Mouse (Mus musculus) embryonic facial prominence, embryonic 14.5 days (tissue): ENCODE measurements around the gene Ugt1a9. TPM values are rescaled to one million over a fixed set of nuclear protein-coding genes. Genes with fewer than 3 reads are reported as not detected.

ENCODE experiments used
- ATAC-seq: fragments of 200-750 bp; cut with Nextera tagmentation; 2 replicates; pipeline ENCODE4 v1.8.0; 2017; ENCODE audit warnings: low read depth, moderate number of reproducible peaks, moderate TSS enrichment
- DNase-seq: peaks from one replicate; pipeline ENCODE4 v3.0.0-alpha.2; 2015; ENCODE audit warnings: low spot score
- H3K27ac ChIP-seq: fragments of 300-500 bp; sonication (generic); replicated peaks from 2 replicates; pipeline ENCODE4 v1.5.1; 2014; ENCODE audit warnings: low read depth, mild to moderate bottlenecking, low read length, moderate library complexity
- H3K27me3 ChIP-seq: fragments of 300-500 bp; sonication (generic); replicated peaks from 2 replicates; pipeline ENCODE4 v1.6.1; 2014; ENCODE audit warnings: low read length; ENCODE audit not compliant: control insufficient read depth, insufficient read depth
- H3K36me3 ChIP-seq: fragments of 300-500 bp; sonication (generic); 2 replicates; pipeline ENCODE4 v1.6.1; 2014; ENCODE audit warnings: low read length, mixed read lengths; ENCODE audit not compliant: control insufficient read depth, insufficient read depth
- H3K4me1 ChIP-seq: fragments of 300-500 bp; sonication (generic); 2 replicates; pipeline ENCODE4 v1.6.1; 2014; ENCODE audit warnings: antibody characterized with exemption, low read length; ENCODE audit not compliant: control insufficient read depth, insufficient read depth
- H3K4me2 ChIP-seq: fragments of 300-500 bp; sonication (generic); 2 replicates; pipeline ENCODE4 v1.6.1; 2014; ENCODE audit warnings: low read depth, mild to moderate bottlenecking, low read length, moderate library complexity, mixed read lengths
- H3K4me3 ChIP-seq: fragments of 300-500 bp; sonication (generic); 2 replicates; pipeline ENCODE4 v1.5.1; 2014; ENCODE audit warnings: low read depth, mild to moderate bottlenecking, low read length
- H3K9ac ChIP-seq: fragments of 300-500 bp; sonication (generic); 2 replicates; pipeline ENCODE4 v1.6.1; 2014; ENCODE audit warnings: low read depth, mild to moderate bottlenecking, low read length, moderate library complexity, mixed read lengths
- H3K9me3 ChIP-seq: fragments of 300-500 bp; sonication (generic); 2 replicates; pipeline ENCODE4 v1.6.1; 2016; ENCODE audit warnings: low read length; ENCODE audit not compliant: control insufficient read depth
- WGBS: fragments of 180-500 bp; shearing (Covaris S2); extraction: QIAGEN DNeasy Blood & Tissue Kit; methylation state at CpG from one replicate; pipeline ENCODE4 v1.1.7; 2014; 5-methylcytosine and 5-hydroxymethylcytosine counted together
- polyA plus RNA-seq: library from polyadenylated mRNA; unstranded; fragments of >200 nt; fragmentation: Nextera tagmentation; extraction: Ambion mirVana; gene quantifications from 2 replicates; pipeline ENCODE4 v1.2.1, GENCODE M21; 2014

Ugt1a9 gene
- polyA plus RNA-seq, 1 experiment from 2014 or later = not detected

DNA sequence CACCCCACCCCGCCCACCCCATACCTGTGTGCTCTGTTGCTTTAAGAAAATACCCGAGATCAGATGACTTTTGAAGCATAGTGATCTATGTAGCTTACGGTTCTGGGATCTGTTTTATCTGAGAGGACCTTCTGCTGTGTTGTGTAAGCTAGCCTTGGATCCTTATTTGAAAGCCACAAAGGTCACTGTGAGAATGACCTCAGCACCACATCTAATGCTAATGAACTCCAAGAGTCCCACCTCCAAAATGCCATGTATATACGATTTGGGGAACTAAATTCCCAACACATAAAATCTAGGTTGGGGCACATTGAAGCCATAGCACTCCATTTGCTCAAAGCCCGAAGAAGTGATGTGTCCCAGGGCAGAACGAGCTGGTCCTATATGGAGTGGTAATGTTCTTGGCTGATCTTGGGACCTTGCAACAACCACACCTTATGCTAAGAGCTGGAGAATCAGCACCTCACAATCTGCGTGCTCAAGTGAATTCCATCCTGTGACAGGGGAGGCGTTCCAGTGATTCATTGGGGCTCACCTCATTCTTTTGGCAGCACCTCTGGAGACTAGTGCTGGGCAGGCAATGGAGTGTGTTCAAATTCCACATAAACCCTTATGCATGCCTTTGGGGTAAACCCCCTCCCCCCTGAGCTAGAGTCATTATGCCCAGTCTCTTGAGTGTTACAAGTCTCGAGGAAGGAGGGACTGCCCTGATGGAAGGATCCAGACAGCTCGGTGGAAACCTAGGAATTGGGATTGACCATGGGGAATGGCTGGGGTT, 186.5 kb downstream of the Ugt1a9 start:
- H3K27ac ChIP-seq = no peak overlapping the region
- no peaks in the 10 kb centered on the region for H3K27me3 ChIP-seq
- no peak overlapping the region for H3K4me3 ChIP-seq
- 76% methylated on average over 10 of the region's 10 CpGs for WGBS
- no peak overlapping the region for H3K4me2 ChIP-seq
- no peak for DNase-seq
- H3K36me3 ChIP-seq = peaks cover 28% of the 10 kb centered on the region
- ATAC-seq = no peak
- peaks cover 45% of the 10 kb centered on the region for H3K9me3 ChIP-seq
- no peak overlapping the region for H3K9ac ChIP-seq
- no peaks in the 10 kb centered on the region for H3K4me1 ChIP-seq

- Histone ChIP-seq H3K4me1 (no peaks in the 10 kb centered on the region), H3K27ac (no peak overlapping the region), H3K4me2 (no peak overlapping the region), H3K36me3 (peaks cover 34% of the 10 kb centered on the region), H3K9me3 (peaks cover 39% of the 10 kb centered on the region), H3K4me3 (no peak overlapping the region), H3K27me3 (no peaks in the 10 kb centered on the region), H3K9ac (no peak overlapping the region)
- no peak for ATAC-seq
- DNase-seq = no peak
- 82% methylated on average over 6 of the region's 6 CpGs for WGBS
Observed at GRCm38 (mm10) chr1:88257681-88258080, 187.1 kb downstream of the Ugt1a9 start.

DNA sequence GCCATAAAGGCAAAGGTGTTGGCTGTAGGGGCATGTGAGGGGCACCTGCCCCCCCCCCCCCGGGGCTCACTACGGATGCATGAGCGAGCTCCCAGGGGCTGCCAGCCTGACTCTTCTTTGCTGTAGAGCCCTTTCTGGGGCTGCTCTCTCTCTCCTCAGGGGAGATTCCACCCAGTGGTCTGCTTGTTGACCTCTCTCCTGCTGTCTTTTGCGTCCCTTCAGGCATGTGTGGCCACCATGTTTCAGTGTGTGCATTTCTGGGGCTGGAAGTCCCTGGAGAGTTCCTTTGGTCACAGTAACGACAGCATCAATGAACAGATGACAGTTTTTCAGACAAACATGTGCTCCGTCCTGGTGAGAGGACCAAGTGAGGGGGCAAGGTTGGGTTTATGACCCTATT, 187.8 kb downstream of the Ugt1a9 start:
- ATAC-seq (no peak), DNase-seq (no peak)
- Histone ChIP-seq H3K27me3 (no peaks in the 10 kb centered on the region), H3K36me3 (peaks cover 41% of the 10 kb centered on the region), H3K9me3 (peaks cover 32% of the 10 kb centered on the region), H3K4me2 (no peak overlapping the region), H3K4me3 (no peak overlapping the region), H3K27ac (no peak overlapping the region), H3K9ac (no peak overlapping the region), H3K4me1 (no peaks in the 10 kb centered on the region)
- 64% methylated on average over 6 of the region's 6 CpGs for WGBS

DNA sequence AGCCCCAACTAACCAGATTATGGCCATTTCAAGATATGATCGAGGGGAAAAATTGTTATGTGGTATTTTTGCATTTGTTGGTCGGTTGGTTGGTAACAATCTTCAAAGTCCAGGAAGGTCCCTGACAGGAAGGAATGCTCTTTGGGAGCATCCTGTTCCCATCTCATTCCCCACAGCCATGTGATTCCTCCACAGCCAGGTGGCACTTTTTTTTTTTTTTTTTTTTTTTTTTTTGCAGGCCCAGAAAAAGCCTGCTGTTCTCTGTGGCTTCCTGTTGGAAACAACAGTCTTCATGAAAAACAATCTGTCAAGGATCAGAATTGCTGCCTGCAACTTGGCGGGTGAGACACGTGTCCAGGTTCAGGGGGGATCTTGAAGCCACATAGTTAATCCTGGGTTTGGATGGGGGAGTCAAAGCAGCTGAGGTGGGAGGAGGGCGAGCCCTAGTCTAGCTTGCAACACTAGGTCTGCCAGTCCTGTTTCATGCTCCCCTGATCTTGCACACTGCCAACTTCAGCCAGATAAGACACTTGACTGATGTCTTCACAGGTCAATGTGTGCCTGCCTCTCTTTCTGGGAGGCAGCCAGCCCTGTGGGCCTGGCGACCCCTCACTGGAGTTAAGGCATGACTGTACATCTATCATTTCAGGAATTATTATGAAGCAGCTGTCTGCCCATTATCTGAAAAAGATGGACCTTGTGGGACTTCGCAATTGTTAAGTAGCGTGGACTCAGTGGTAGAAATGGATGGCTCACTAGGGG, 188.5 kb downstream of the Ugt1a9 start:
- WGBS = 73% methylated on average over 8 of the region's 8 CpGs
- peaks cover 27% of the 10 kb centered on the region for H3K9me3 ChIP-seq
- no peaks in the 10 kb centered on the region for H3K27me3 ChIP-seq
- H3K36me3 ChIP-seq = peaks cover 48% of the 10 kb centered on the region
- ATAC-seq (no peak), DNase-seq (peak; percentile 79)
- no peak overlapping the region for H3K27ac ChIP-seq
- no peaks in the 10 kb centered on the region for H3K4me1 ChIP-seq
- no peak overlapping the region; the same call in 1 of the 2 replicates for H3K9ac ChIP-seq
- no peak overlapping the region for H3K4me2 ChIP-seq
- no peak overlapping the region for H3K4me3 ChIP-seq

DNA sequence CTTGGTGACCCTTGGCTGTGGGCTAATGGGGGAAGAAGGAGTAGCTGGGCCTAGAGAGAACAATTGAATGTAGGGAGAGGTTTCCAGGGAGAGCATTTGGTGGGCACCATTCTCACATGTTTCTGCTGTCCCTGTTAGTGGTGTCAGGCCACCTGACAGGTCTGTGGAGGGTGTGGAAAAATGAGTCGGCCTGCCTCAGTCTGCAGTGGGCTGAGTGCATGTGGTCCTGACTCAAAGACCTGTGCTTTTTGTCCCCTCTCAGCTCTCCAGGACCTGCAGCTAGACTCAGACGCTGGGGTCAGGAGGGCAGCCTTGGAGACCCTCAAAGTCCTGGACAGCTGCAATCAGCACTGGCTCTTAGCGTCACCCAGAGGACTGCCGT, 189.0 kb downstream of the Ugt1a9 start:
- DNase-seq = no peak
- Histone ChIP-seq H3K4me1 (no peaks in the 10 kb centered on the region), H3K4me3 (no peak overlapping the region), H3K9me3 (peaks cover 22% of the 10 kb centered on the region), H3K27ac (no peak overlapping the region), H3K27me3 (no peaks in the 10 kb centered on the region), H3K4me2 (no peak overlapping the region), H3K9ac (no peak overlapping the region; the same call in 1 of the 2 replicates), H3K36me3 (peaks cover 53% of the 10 kb centered on the region)
- WGBS = 78% methylated on average over 4 of the region's 4 CpGs
- no peak for ATAC-seq

- WGBS = 74% methylated on average over 6 of the region's 6 CpGs
- ATAC-seq (no peak; the same call in 1 of the 2 replicates), DNase-seq (peak; percentile 78)
Observed at GRCm38 (mm10) chr1:88260114-88260513, 189.5 kb downstream of the Ugt1a9 start.

GRCm38 (mm10) chr1:88260604-88261377, 190.2 kb downstream of the Ugt1a9 start:
- WGBS = 84% methylated on average over 10 of the region's 10 CpGs
- no peak for DNase-seq
- Histone ChIP-seq H3K4me1 (no peaks in the 10 kb centered on the region), H3K27ac (no peak overlapping the region), H3K27me3 (no peaks in the 10 kb centered on the region), H3K9ac (no peak overlapping the region), H3K4me2 (no peak overlapping the region), H3K36me3 (peaks cover 65% of the 10 kb centered on the region), H3K9me3 (peaks cover 11% of the 10 kb centered on the region), H3K4me3 (no peak overlapping the region)
- ATAC-seq = no peak

More at GRCm38 (mm10) chr1:88260114-88260513, 189.5 kb downstream of the Ugt1a9 start:
- Histone ChIP-seq H3K36me3 (peaks cover 58% of the 10 kb centered on the region), H3K4me1 (no peaks in the 10 kb centered on the region), H3K27me3 (no peaks in the 10 kb centered on the region), H3K9me3 (peaks cover 17% of the 10 kb centered on the region), H3K4me3 (no peak overlapping the region), H3K9ac (no peak overlapping the region), H3K27ac (no peak overlapping the region), H3K4me2 (no peak overlapping the region)

GRCm38 (mm10) chr1:88261706-88262105, 191.1 kb downstream of the Ugt1a9 start:
- no peak overlapping the region for H3K4me2 ChIP-seq
- ATAC-seq = peak; percentile 16
- no peaks in the 10 kb centered on the region for H3K27me3 ChIP-seq
- H3K9me3 ChIP-seq = peaks cover 3% of the 10 kb centered on the region; the same call in 1 of the 2 replicates
- no peak overlapping the region for H3K4me3 ChIP-seq
- H3K4me1 ChIP-seq = no peaks in the 10 kb centered on the region
- DNase-seq = peak; percentile 93
- H3K36me3 ChIP-seq = peaks cover 74% of the 10 kb centered on the region
- no peak overlapping the region for H3K9ac ChIP-seq
- H3K27ac ChIP-seq = no peak overlapping the region
- 85% methylated on average over 7 of the region's 7 CpGs for WGBS
